Mouse (Mus musculus): ENCODE data around the gene Nol4l.
A peak's percentile ranks its signal among the peaks of the same experiment; 100 is the strongest.

The Nol4l gene

GRCm38 (mm10) chr2:153529931-153530766, at the start of gene Nol4l:
Gene Nol4l (minus strand): TSS chr2:153529971.
- no peak for DNase-seq (ENCODE audit: low spot score in 2 of 2)

- no peak for DNase-seq (ENCODE audit: low spot score in 2 of 2)
Observed at GRCm38 (mm10) chr2:153577122-153577521, 47.4 kb upstream of the Nol4l start.

- DNase-seq (ENCODE audit: low spot score in 2 of 2): no peak
Observed at GRCm38 (mm10) chr2:153576150-153576549, 46.4 kb upstream of the Nol4l start.

GRCm38 (mm10) chr2:153575554-153575953, 45.8 kb upstream of the Nol4l start:
- DNase-seq (ENCODE audit: low spot score in 2 of 2): no peak

- no peak for DNase-seq (ENCODE audit: low spot score in 2 of 2)
Observed at GRCm38 (mm10) chr2:153573101-153573500, 43.3 kb upstream of the Nol4l start.

- DNase-seq (ENCODE audit: low spot score in 2 of 2): no peak
Observed at GRCm38 (mm10) chr2:153568541-153568940, 38.8 kb upstream of the Nol4l start.

- no peak for DNase-seq (ENCODE audit: low spot score in 2 of 2)
Observed at GRCm38 (mm10) chr2:153568013-153568412, 38.2 kb upstream of the Nol4l start.

GRCm38 (mm10) chr2:153564343-153564742, 34.6 kb upstream of the Nol4l start:
- DNase-seq (ENCODE audit: low spot score in 2 of 2): no peak

GRCm38 (mm10) chr2:153561564-153561963, 31.8 kb upstream of the Nol4l start:
- no peak for DNase-seq (ENCODE audit: low spot score in 2 of 2)

- DNase-seq (ENCODE audit: low spot score in 2 of 2): peak in 1 of 2 experiments; percentile 36
Observed at GRCm38 (mm10) chr2:153560664-153561541, 31.1 kb upstream of the Nol4l start.

GRCm38 (mm10) chr2:153559613-153560152, 29.9 kb upstream of the Nol4l start:
- peak in 1 of 2 experiments; percentile 45 for DNase-seq (ENCODE audit: low spot score in 2 of 2)

GRCm38 (mm10) chr2:153558464-153558863, 28.7 kb upstream of the Nol4l start:
- DNase-seq (ENCODE audit: low spot score in 2 of 2): no peak

GRCm38 (mm10) chr2:153557259-153557658, 27.5 kb upstream of the Nol4l start:
- no peak for DNase-seq (ENCODE audit: low spot score in 2 of 2)

GRCm38 (mm10) chr2:153556208-153556607, 26.4 kb upstream of the Nol4l start:
- DNase-seq (ENCODE audit: low spot score in 2 of 2): no peak

GRCm38 (mm10) chr2:153554543-153554942, 24.8 kb upstream of the Nol4l start:
- no peak for DNase-seq (ENCODE audit: low spot score in 2 of 2)

GRCm38 (mm10) chr2:153549486-153549885, 19.7 kb upstream of the Nol4l start:
- no peak for DNase-seq (ENCODE audit: low spot score in 2 of 2)

GRCm38 (mm10) chr2:153548221-153548923, 18.6 kb upstream of the Nol4l start:
- DNase-seq (ENCODE audit: low spot score in 2 of 2): no peak

- no peak for DNase-seq (ENCODE audit: low spot score in 2 of 2)
Observed at GRCm38 (mm10) chr2:153547633-153548032, 17.9 kb upstream of the Nol4l start.

- no peak for DNase-seq (ENCODE audit: low spot score in 2 of 2)
Observed at GRCm38 (mm10) chr2:153546972-153547371, 17.2 kb upstream of the Nol4l start.

GRCm38 (mm10) chr2:153546471-153546870, 16.7 kb upstream of the Nol4l start:
- DNase-seq (ENCODE audit: low spot score in 2 of 2): no peak

- no peak for DNase-seq (ENCODE audit: low spot score in 2 of 2)
Observed at GRCm38 (mm10) chr2:153544771-153545170, 15.0 kb upstream of the Nol4l start.

Measured in left cerebral cortex, adult 9 months (tissue).